Mouse (Mus musculus): ENCODE measurements around the gene Tas2r114.

Gene Tas2r114

GRCm38 (mm10) chr6:131689963-131690362 lies at the start of gene Tas2r114:
Gene Tas2r114, minus strand, starts transcription at chr6:131690063.
- no peak for DNase-seq (ENCODE audit: low spot score in 2 of 2)

GRCm38 (mm10) chr6:131712803-131713202 lies 22.9 kb upstream of the Tas2r114 start:
- DNase-seq (ENCODE audit: low spot score in 2 of 2) = no peak

GRCm38 (mm10) chr6:131687395-131687794 lies 2.5 kb downstream of the Tas2r114 start, which contains the start of gene Tas2r105:
Gene Tas2r105, minus strand, starts transcription at chr6:131687495.
- DNase-seq (ENCODE audit: low spot score in 2 of 2) = no peak

- no peak for DNase-seq (ENCODE audit: low spot score in 2 of 2)
Measured at GRCm38 (mm10) chr6:131685644-131686043, 4.2 kb downstream of the Tas2r114 start, which contains the start of gene Tas2r104. Gene Tas2r104, minus strand, starts transcription at chr6:131685744.

- no peak for DNase-seq (ENCODE audit: low spot score in 2 of 2)
Measured at GRCm38 (mm10) chr6:131678786-131679185, 11.1 kb downstream of the Tas2r114 start, which contains the start of gene Tas2r106. Gene Tas2r106, minus strand, starts transcription at chr6:131678886.

GRCm38 (mm10) chr6:131660049-131660448 lies 29.8 kb downstream of the Tas2r114 start, which contains the start of gene Tas2r107:
Gene Tas2r107, minus strand, starts transcription at chr6:131660149.
- DNase-seq (ENCODE audit: low spot score in 2 of 2) = no peak

All from frontal cortex, postnatal 14 days (tissue).